Mouse (Mus musculus): ENCODE data around the gene Banf2. TPM values are rescaled to one million over a fixed set of nuclear protein-coding genes. Genes with fewer than 3 reads are reported as not detected.

Banf2 gene
- polyA plus RNA-seq, 1 experiment from 2014 or later, result not detected

GRCm38 (mm10) chr2:144014051-144014450 is 18.8 kb upstream of the Banf2 start:
- Histone ChIP-seq H3K4me2 (peak overlapping the region; percentile 20), H3K4me3 (ENCODE audit: low read depth, low read length) (no peak overlapping the region), H3K27me3 (replicated peaks; ENCODE audit: control insufficient read depth, insufficient read depth, low read length) (no peaks in the 10 kb centered on the region), H3K36me3 (ENCODE audit: control insufficient read depth, insufficient read depth, low read length) (no peaks in the 10 kb centered on the region), H3K27ac (ENCODE audit: low read depth, low read length) (no peak overlapping the region), H3K9ac (ENCODE audit: low read depth, low read length) (no peak overlapping the region), H3K4me1 (replicated peaks; ENCODE audit: control insufficient read depth, insufficient read depth, low read length) (peaks cover 8% of the 10 kb centered on the region), H3K9me3 (ENCODE audit: control insufficient read depth, low read length) (no peaks in the 10 kb centered on the region)
- ATAC-seq (replicated peaks; ENCODE audit: low FRiP score) (no peak), DNase-seq (ENCODE audit: low spot score) (no peak)
- 80% methylated on average over 11 of the region's 11 CpGs for WGBS

- no peak overlapping the region for H3K4me3 ChIP-seq (ENCODE audit: low read depth, low read length)
- H3K36me3 ChIP-seq (ENCODE audit: control insufficient read depth, insufficient read depth, low read length), result no peaks in the 10 kb centered on the region
- H3K27ac ChIP-seq (ENCODE audit: low read depth, low read length), result no peak overlapping the region
- no peak for DNase-seq (ENCODE audit: low spot score)
- H3K27me3 ChIP-seq (replicated peaks; ENCODE audit: control insufficient read depth, insufficient read depth, low read length), result no peaks in the 10 kb centered on the region
- H3K4me1 ChIP-seq (replicated peaks; ENCODE audit: control insufficient read depth, insufficient read depth, low read length), result peaks cover 3% of the 10 kb centered on the region; the same call in 1 of the 2 replicates
- no peak for ATAC-seq (replicated peaks; ENCODE audit: low FRiP score)
- no peak overlapping the region for H3K9ac ChIP-seq (ENCODE audit: low read depth, low read length)
- WGBS, result 65% methylated on average over 5 of the region's 5 CpGs
- no peaks in the 10 kb centered on the region for H3K9me3 ChIP-seq (ENCODE audit: control insufficient read depth, low read length)
- peak overlapping the region; percentile 20; the same call in 1 of the 2 replicates for H3K4me2 ChIP-seq
Measured at GRCm38 (mm10) chr2:144014481-144014880, 18.4 kb upstream of the Banf2 start.

- Histone ChIP-seq H3K4me2 (no peak overlapping the region), H3K4me3 (ENCODE audit: low read depth, low read length) (no peak overlapping the region), H3K4me1 (replicated peaks; ENCODE audit: control insufficient read depth, insufficient read depth, low read length) (0 out of 2 replicates have a peak, but pooled peaks cover 2% of the 10 kb centered on the region), H3K36me3 (ENCODE audit: control insufficient read depth, insufficient read depth, low read length) (no peaks in the 10 kb centered on the region), H3K9me3 (ENCODE audit: control insufficient read depth, low read length) (no peaks in the 10 kb centered on the region), H3K27ac (ENCODE audit: low read depth, low read length) (no peak overlapping the region), H3K27me3 (replicated peaks; ENCODE audit: control insufficient read depth, insufficient read depth, low read length) (no peaks in the 10 kb centered on the region), H3K9ac (ENCODE audit: low read depth, low read length) (no peak overlapping the region)
- 85% methylated on average over 9 of the region's 9 CpGs for WGBS
- ATAC-seq (replicated peaks; ENCODE audit: low FRiP score), result no peak
- DNase-seq (ENCODE audit: low spot score), result no peak
Measured at GRCm38 (mm10) chr2:144015861-144016260, 17.0 kb upstream of the Banf2 start.

DNA sequence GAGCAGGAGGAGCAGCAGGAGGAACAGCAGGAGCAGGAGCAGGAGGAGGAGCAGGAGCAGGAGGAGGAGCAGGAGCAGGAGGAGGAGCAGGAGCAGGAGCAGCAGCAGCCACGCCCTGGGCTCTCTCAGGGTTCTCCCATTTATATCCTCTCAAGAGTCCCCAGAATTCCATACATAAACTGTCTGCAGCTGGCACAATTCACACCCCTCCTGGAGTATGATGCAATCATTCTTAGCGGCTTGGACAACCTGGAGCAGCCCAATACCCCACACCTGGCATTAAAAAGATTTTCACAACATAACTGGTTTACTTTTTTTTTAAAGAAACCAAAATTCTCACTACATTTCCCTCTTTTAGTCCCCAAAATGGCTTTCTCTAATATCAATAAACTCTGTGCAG is 12.9 kb upstream of the Banf2 start:
- no peaks in the 10 kb centered on the region for H3K36me3 ChIP-seq (ENCODE audit: control insufficient read depth, insufficient read depth, low read length)
- no peak for DNase-seq (ENCODE audit: low spot score)
- no peaks in the 10 kb centered on the region for H3K9me3 ChIP-seq (ENCODE audit: control insufficient read depth, low read length)
- 63% methylated on average over 2 of the region's 2 CpGs for WGBS
- no peak for ATAC-seq (replicated peaks; ENCODE audit: low FRiP score)
- 0 out of 2 replicates have a peak, but pooled peaks cover 2% of the 10 kb centered on the region for H3K4me1 ChIP-seq (replicated peaks; ENCODE audit: control insufficient read depth, insufficient read depth, low read length)
- no peak overlapping the region for H3K4me3 ChIP-seq (ENCODE audit: low read depth, low read length)
- no peak overlapping the region for H3K4me2 ChIP-seq
- no peak overlapping the region for H3K9ac ChIP-seq (ENCODE audit: low read depth, low read length)
- no peaks in the 10 kb centered on the region for H3K27me3 ChIP-seq (replicated peaks; ENCODE audit: control insufficient read depth, insufficient read depth, low read length)
- no peak overlapping the region for H3K27ac ChIP-seq (ENCODE audit: low read depth, low read length)

DNA sequence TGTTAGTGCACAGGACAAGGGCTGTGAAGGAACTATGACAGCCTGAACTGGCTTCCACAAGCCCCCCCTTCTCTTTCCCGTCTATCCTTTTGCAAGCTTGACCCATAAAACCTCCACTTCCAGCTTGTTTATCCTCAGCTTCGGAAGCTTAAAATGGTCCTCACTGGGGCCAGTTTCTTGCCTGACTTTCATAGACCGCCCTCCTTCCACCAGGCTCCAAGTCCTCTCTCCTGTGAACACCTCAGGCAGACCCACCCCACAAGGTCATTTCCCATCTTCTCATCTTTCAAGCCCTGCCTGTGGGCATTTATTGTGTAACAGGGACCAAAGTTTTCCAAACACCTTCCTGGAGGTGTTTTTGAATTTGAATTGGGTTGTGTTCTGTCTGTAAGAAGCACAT is 10.4 kb upstream of the Banf2 start:
- Histone ChIP-seq H3K9me3 (ENCODE audit: control insufficient read depth, low read length) (no peaks in the 10 kb centered on the region), H3K27me3 (replicated peaks; ENCODE audit: control insufficient read depth, insufficient read depth, low read length) (no peaks in the 10 kb centered on the region), H3K4me3 (ENCODE audit: low read depth, low read length) (no peak overlapping the region), H3K36me3 (ENCODE audit: control insufficient read depth, insufficient read depth, low read length) (no peaks in the 10 kb centered on the region), H3K4me2 (no peak overlapping the region), H3K27ac (ENCODE audit: low read depth, low read length) (no peak overlapping the region), H3K4me1 (replicated peaks; ENCODE audit: control insufficient read depth, insufficient read depth, low read length) (peaks cover 8% of the 10 kb centered on the region; the same call in 1 of the 2 replicates), H3K9ac (ENCODE audit: low read depth, low read length) (no peak overlapping the region)
- no peak for ATAC-seq (replicated peaks; ENCODE audit: low FRiP score)
- 78% methylated on average over 3 of the region's 3 CpGs for WGBS
- DNase-seq (ENCODE audit: low spot score), result no peak

GRCm38 (mm10) chr2:144025361-144025760 is 7.5 kb upstream of the Banf2 start:
- H3K4me1 ChIP-seq (replicated peaks; ENCODE audit: control insufficient read depth, insufficient read depth, low read length), result peaks cover 8% of the 10 kb centered on the region; the same call in 1 of the 2 replicates
- no peak overlapping the region for H3K4me2 ChIP-seq
- H3K9ac ChIP-seq (ENCODE audit: low read depth, low read length), result no peak overlapping the region
- H3K9me3 ChIP-seq (ENCODE audit: control insufficient read depth, low read length), result no peaks in the 10 kb centered on the region
- no peak for ATAC-seq (replicated peaks; ENCODE audit: low FRiP score)
- no peak for DNase-seq (ENCODE audit: low spot score)
- no peak overlapping the region for H3K4me3 ChIP-seq (ENCODE audit: low read depth, low read length)
- H3K27ac ChIP-seq (ENCODE audit: low read depth, low read length), result no peak overlapping the region
- no peaks in the 10 kb centered on the region for H3K27me3 ChIP-seq (replicated peaks; ENCODE audit: control insufficient read depth, insufficient read depth, low read length)
- 78% methylated on average over 9 of the region's 9 CpGs for WGBS
- H3K36me3 ChIP-seq (ENCODE audit: control insufficient read depth, insufficient read depth, low read length), result no peaks in the 10 kb centered on the region

GRCm38 (mm10) chr2:144026456-144026855 is 6.4 kb upstream of the Banf2 start:
- no peak overlapping the region for H3K27ac ChIP-seq (ENCODE audit: low read depth, low read length)
- no peak overlapping the region for H3K4me2 ChIP-seq
- no peak overlapping the region for H3K4me3 ChIP-seq (ENCODE audit: low read depth, low read length)
- peaks cover 8% of the 10 kb centered on the region; the same call in 1 of the 2 replicates for H3K4me1 ChIP-seq (replicated peaks; ENCODE audit: control insufficient read depth, insufficient read depth, low read length)
- DNase-seq (ENCODE audit: low spot score), result no peak
- WGBS, result 48% methylated on average over 4 of the region's 4 CpGs
- peak; percentile 29; the same call in 1 of the 2 replicates for ATAC-seq (replicated peaks; ENCODE audit: low FRiP score)
- H3K9me3 ChIP-seq (ENCODE audit: control insufficient read depth, low read length), result no peaks in the 10 kb centered on the region
- no peak overlapping the region for H3K9ac ChIP-seq (ENCODE audit: low read depth, low read length)
- no peaks in the 10 kb centered on the region for H3K27me3 ChIP-seq (replicated peaks; ENCODE audit: control insufficient read depth, insufficient read depth, low read length)
- no peaks in the 10 kb centered on the region for H3K36me3 ChIP-seq (ENCODE audit: control insufficient read depth, insufficient read depth, low read length)

- Histone ChIP-seq H3K4me1 (replicated peaks; ENCODE audit: control insufficient read depth, insufficient read depth, low read length) (peaks cover 6% of the 10 kb centered on the region; the same call in 1 of the 2 replicates), H3K9me3 (ENCODE audit: control insufficient read depth, low read length) (no peaks in the 10 kb centered on the region), H3K4me2 (no peak overlapping the region), H3K4me3 (ENCODE audit: low read depth, low read length) (no peak overlapping the region), H3K27me3 (replicated peaks; ENCODE audit: control insufficient read depth, insufficient read depth, low read length) (no peaks in the 10 kb centered on the region), H3K36me3 (ENCODE audit: control insufficient read depth, insufficient read depth, low read length) (no peaks in the 10 kb centered on the region), H3K27ac (ENCODE audit: low read depth, low read length) (no peak overlapping the region), H3K9ac (ENCODE audit: low read depth, low read length) (no peak overlapping the region)
- ATAC-seq (replicated peaks; ENCODE audit: low FRiP score), result no peak
- 88% methylated on average over 7 of the region's 7 CpGs for WGBS
- DNase-seq (ENCODE audit: low spot score), result no peak
Measured at GRCm38 (mm10) chr2:144030791-144031190, 2.1 kb upstream of the Banf2 start.

- Histone ChIP-seq H3K4me1 (replicated peaks; ENCODE audit: control insufficient read depth, insufficient read depth, low read length) (no peaks in the 10 kb centered on the region; the same call in 1 of the 2 replicates), H3K9ac (ENCODE audit: low read depth, low read length) (no peak overlapping the region), H3K27me3 (replicated peaks; ENCODE audit: control insufficient read depth, insufficient read depth, low read length) (no peaks in the 10 kb centered on the region), H3K9me3 (ENCODE audit: control insufficient read depth, low read length) (no peaks in the 10 kb centered on the region), H3K4me2 (no peak overlapping the region), H3K36me3 (ENCODE audit: control insufficient read depth, insufficient read depth, low read length) (no peaks in the 10 kb centered on the region), H3K27ac (ENCODE audit: low read depth, low read length) (no peak overlapping the region), H3K4me3 (ENCODE audit: low read depth, low read length) (no peak overlapping the region)
- ATAC-seq (replicated peaks; ENCODE audit: low FRiP score) (no peak), DNase-seq (ENCODE audit: low spot score) (no peak)
- WGBS, result 78% methylated on average over 6 of the region's 6 CpGs
Measured at GRCm38 (mm10) chr2:144044726-144045125, 11.9 kb downstream of the Banf2 start.

Measured in liver, embryonic 11.5 days (tissue).